In the genomic region with DNA sequence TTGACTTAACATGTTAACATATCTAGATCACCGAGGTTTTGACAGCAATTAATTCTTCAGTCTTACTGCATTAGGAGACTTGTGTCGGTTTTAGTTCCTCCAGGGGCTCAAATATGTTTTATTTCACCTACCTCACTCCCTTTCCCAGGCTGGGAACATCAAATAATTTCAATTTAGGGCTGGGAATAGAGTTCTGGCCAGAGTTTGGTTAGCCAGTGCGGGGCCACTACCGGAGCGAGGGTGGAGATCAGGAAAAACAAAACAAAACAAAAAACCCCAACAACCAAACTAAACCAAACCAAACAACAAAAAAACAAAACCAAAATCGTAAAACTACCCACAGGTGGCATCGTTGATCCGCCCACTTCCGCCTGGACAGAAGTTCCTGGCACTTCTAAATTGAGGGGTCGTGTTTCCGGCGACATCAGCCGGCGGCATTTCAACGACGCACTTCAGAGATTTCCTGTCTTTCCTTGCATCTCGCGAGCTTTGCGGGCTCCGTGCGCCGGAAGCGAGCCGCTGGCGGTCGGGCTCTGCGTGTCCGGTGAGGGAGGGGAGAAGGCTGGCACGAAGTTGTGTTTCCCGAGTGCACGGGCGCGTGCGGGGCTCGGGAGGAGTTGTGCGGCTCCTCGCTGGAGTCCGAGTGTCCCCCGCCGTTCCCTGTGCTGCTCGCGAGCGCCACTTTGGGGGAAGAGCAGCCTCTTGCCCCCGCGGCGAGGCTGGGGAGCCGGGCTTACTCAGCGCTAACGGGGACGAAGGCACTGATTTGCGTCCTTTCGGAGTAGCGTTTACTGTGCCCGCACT, we compare ENCODE assay signal across 8 mouse cellular contexts. TPM values are rescaled to one million over a fixed set of nuclear protein-coding genes. Genes with fewer than 3 reads are reported as not detected.
A peak's percentile ranks its signal among the peaks of the same experiment; 100 is the strongest.
DNase-seq lines count a peak whose midpoint lies in the region; ATAC-seq and TF ChIP-seq lines count a peak whose summit lies in the region.

Gene Ssbp1, plus strand, starts transcription at position 437 of the 804 bp plus-strand sequence.

- peaks cover 33% of the 10 kb centered on the region for H3K36me3 ChIP-seq in G1E (replicated peaks)
- peaks cover 19% of the 10 kb centered on the region for H3K36me3 ChIP-seq in forebrain, embryonic 16.5 days (ENCODE audit: control insufficient read depth, insufficient read depth)
- H3K36me3 ChIP-seq in lung, embryonic 14.5 days (ENCODE audit: insufficient read depth), result peaks cover 25% of the 10 kb centered on the region
- H3K36me3 ChIP-seq in thymus, adult 2 months (ENCODE audit: control insufficient read depth, insufficient read depth, low read length), result peaks cover 16% of the 10 kb centered on the region

- peak within 1 kb of the TSS; percentile 77 for H3K9ac ChIP-seq in forebrain, embryonic 16.5 days (replicated peaks; ENCODE audit: low read depth, low read length)
- peak within 1 kb of the TSS; percentile 95 for H3K9ac ChIP-seq in lung, embryonic 14.5 days

- H3K9me3 ChIP-seq in G1E (replicated peaks), result no peaks in the 10 kb centered on the region
- peaks cover 5% of the 10 kb centered on the region; the same call in 1 of the 2 replicates for H3K9me3 ChIP-seq in forebrain, embryonic 16.5 days (ENCODE audit: control insufficient read depth, low read length)
- H3K9me3 ChIP-seq in lung, embryonic 14.5 days (ENCODE audit: low read depth, low read length), result no peaks in the 10 kb centered on the region

- no peaks in the 10 kb centered on the region for H3K27me3 ChIP-seq in G1E (ENCODE audit: insufficient read depth, low read length)
- no peaks in the 10 kb centered on the region for H3K27me3 ChIP-seq in forebrain, embryonic 16.5 days (replicated peaks; ENCODE audit: control insufficient read depth, insufficient read depth, low read length)
- H3K27me3 ChIP-seq in lung, embryonic 14.5 days (ENCODE audit: insufficient read depth, low read length), result no peaks in the 10 kb centered on the region
- H3K27me3 ChIP-seq in thymus, adult 2 months (ENCODE audit: control insufficient read depth, insufficient read depth, low read length), result no peaks in the 10 kb centered on the region

- H3K4me2 ChIP-seq in forebrain, embryonic 16.5 days (ENCODE audit: low read length), result peak within 1 kb of the TSS; percentile 95
- peak within 1 kb of the TSS; percentile 75 for H3K4me2 ChIP-seq in lung, embryonic 14.5 days

- H3K27ac ChIP-seq in forebrain, embryonic 16.5 days (ENCODE audit: low read length), result peak within 1 kb of the TSS; percentile 90
- peak within 1 kb of the TSS; percentile 95 for H3K27ac ChIP-seq in layer of hippocampus, adult 2 months
- peak within 1 kb of the TSS; percentile 98 for H3K27ac ChIP-seq in lung, embryonic 14.5 days (ENCODE audit: low read depth)
- H3K27ac ChIP-seq in olfactory bulb, adult 2 months (ENCODE audit: insufficient read depth, low read depth, low read length), result peak within 1 kb of the TSS; percentile 73
- H3K27ac ChIP-seq in thymus, adult 2 months (ENCODE audit: control insufficient read depth, insufficient read depth, low read length), result peak within 1 kb of the TSS; percentile 78

- H3K4me1 ChIP-seq in G1E (ENCODE audit: insufficient read depth, low read depth, low read length), result peaks cover 18% of the 10 kb centered on the region
- peaks cover 10% of the 10 kb centered on the region for H3K4me1 ChIP-seq in forebrain, embryonic 16.5 days (replicated peaks; ENCODE audit: control insufficient read depth, insufficient read depth, low read length)
- peaks cover 4% of the 10 kb centered on the region; the same call in 1 of the 2 replicates for H3K4me1 ChIP-seq in lung, embryonic 14.5 days (ENCODE audit: insufficient read depth)
- H3K4me1 ChIP-seq in olfactory bulb, adult 2 months (ENCODE audit: control insufficient read depth, insufficient read depth, low read length), result 0 out of 2 replicates have a peak, but pooled peaks cover 2% of the 10 kb centered on the region
- peaks cover 3% of the 10 kb centered on the region for H3K4me1 ChIP-seq in thymus, adult 2 months (replicated peaks; ENCODE audit: control insufficient read depth, insufficient read depth, low read length)

- DNase-seq in G1E (ENCODE audit: low spot score), result peak; percentile 78
- peak; percentile 90 to 91 for DNase-seq in cerebellum, adult 18-20 months
- peak; percentile 89 to 92 for DNase-seq in heart, postnatal 36 days
- DNase-seq in layer of hippocampus, adult 2 months (ENCODE audit: low spot score in 2 of 2), result peak; percentile 91 to 92
- DNase-seq in lung, embryonic 14.5 days, result peak; percentile 98
- DNase-seq in thymus, adult 2 months, result peak; percentile 91

- intact Hi-C loops in heart, postnatal 36 days (cut with DNase I), result loop anchor here (1.0 kb wide), 1 partner anchor 146 kb away; the partner anchor contains the start of gene Agk

- peak within 1 kb of the TSS; percentile 92 for H3K4me3 ChIP-seq in G1E (ENCODE audit: low read depth, low read length)
- H3K4me3 ChIP-seq in forebrain, embryonic 16.5 days (replicated peaks; ENCODE audit: low read length), result peak within 1 kb of the TSS; percentile 80
- peak within 1 kb of the TSS; percentile 84 for H3K4me3 ChIP-seq in layer of hippocampus, adult 2 months
- peak within 1 kb of the TSS; percentile 75 for H3K4me3 ChIP-seq in lung, embryonic 14.5 days (ENCODE audit: low read depth, low read length)
- H3K4me3 ChIP-seq in olfactory bulb, adult 2 months (ENCODE audit: insufficient read depth, low read depth, low read length), result peak within 1 kb of the TSS; percentile 67
- peak within 1 kb of the TSS; percentile 91 for H3K4me3 ChIP-seq in thymus, adult 2 months (ENCODE audit: control insufficient read depth, insufficient read depth, low read length)

- ATAC-seq in G1E (ENCODE audit: extremely low read depth, insufficient number of reproducible peaks, low FRiP score, poor library complexity, severe bottlenecking), result peak; percentile 92
- ATAC-seq in forebrain, embryonic 16.5 days, result peak; percentile 97
- ATAC-seq in lung, embryonic 14.5 days (ENCODE audit: insufficient read depth), result peak; percentile 98

- TF ChIP-seq CTCF in G1E (IDR thresholded peaks at IDR 0.05; ENCODE audit: low read depth, low read length), result no peak
- TF ChIP-seq CTCF in layer of hippocampus, adult 2 months (conservative IDR thresholded peaks at IDR 0.05), result peak; percentile 31
- TF ChIP-seq CTCF in lung, embryonic 14.5 days (IDR thresholded peaks at IDR 0.05; ENCODE audit: low read depth), result peak; percentile 29
- no peak for TF ChIP-seq CTCF in olfactory bulb, adult 2 months (IDR thresholded peaks at IDR 0.05; ENCODE audit: insufficient read depth, low read depth, low read length)
- TF ChIP-seq CTCF in thymus, adult 2 months (IDR thresholded peaks at IDR 0.05; ENCODE audit: borderline replicate concordance, control insufficient read depth, extremely low read depth, insufficient read depth, low read length, poor library complexity), result peak; percentile 55; the same call in 1 of the 2 replicates

- TF ChIP-seq POLR2A in olfactory bulb, adult 2 months (IDR thresholded peaks at IDR 0.05; ENCODE audit: insufficient read depth, low read depth, low read length), result peak; percentile 94
- peak; percentile 95 for TF ChIP-seq POLR2A in thymus, adult 2 months (IDR thresholded peaks at IDR 0.05; ENCODE audit: control insufficient read depth, extremely low read depth, insufficient read depth, low read length, poor library complexity)

- WGBS in forebrain, embryonic 16.5 days, result under 1% methylated on average over 54 of the region's 54 CpGs
- WGBS in lung, embryonic 14.5 days, result under 1% methylated on average over 54 of the region's 54 CpGs
- under 1% methylated on average over 54 of the region's 54 CpGs for WGBS in olfactory bulb, adult 2 months
- under 1% methylated on average over 54 of the region's 54 CpGs for WGBS in thymus, adult 2 months

RNA-seq across cellular contexts. Expression of gene Ssbp1, which starts in this region (rescaled TPM):
- total RNA-seq in G1E (2014; fragmentation: Nextera tagmentation) (79.1 and 106 TPM in 2 replicates), G1E (2017) (63.5 and 90.5 TPM in 2 replicates)
- 11.0 and 14.6 TPM in 2 replicates for polyA plus RNA-seq in G1E (2012)
- 129 and 134 TPM in 2 replicates for polyA plus RNA-seq in forebrain, embryonic 16.5 days (2015; fragmentation: Nextera tagmentation; extraction: Ambion mirVana)
- 10 to 100 TPM; 35.6 to 38.0 TPM for total RNA-seq in heart, postnatal 36 days (2021)
- total RNA-seq in layer of hippocampus, adult 2 months (2021), result 10 to 100 TPM; 34.0 to 36.0 TPM
- 136 and 143 TPM in 2 replicates for polyA plus RNA-seq in lung, embryonic 14.5 days (2014; fragmentation: Nextera tagmentation; extraction: Ambion mirVana)
- not detected in 2 replicates for polyA plus RNA-seq in olfactory bulb, adult 2 months (2012; ENCODE audit: insufficient read depth, insufficient read length, low replicate concordance, missing spikeins)
- 15.9 and 19.4 TPM in 2 replicates for polyA plus RNA-seq in thymus, adult 2 months (2012; rRNA removed)

Comparison
In these comparisons a context has a peak if more than half of its experiments do, and no peak if none do; other contexts are left out.
1. Peak in every context shown above with its lines: DNase-seq, ATAC-seq, H3K4me3 ChIP-seq and H3K27ac ChIP-seq.
2. RNA of gene Ssbp1 (polyA plus RNA-seq): 136 to 143 TPM in lung, embryonic 14.5 days, 129 to 134 TPM in forebrain, embryonic 16.5 days, 15.9 to 19.4 TPM in thymus, adult 2 months and 11.0 to 14.6 TPM in G1E; not detected in olfactory bulb, adult 2 months; every median in the first group is over 10 times any median in the second.
3. CTCF ChIP-seq: peak in layer of hippocampus, adult 2 months (single experiment), lung, embryonic 14.5 days (single experiment) and thymus, adult 2 months (single experiment); none in G1E (single experiment) and olfactory bulb, adult 2 months (single experiment).